Mouse (Mus musculus) naive thymus-derived CD4-positive, alpha-beta T cell, adult 2 months (primary cell): ENCODE measurements at regions not wholly inside any gene's neighbourhood (a gene's known extent, or its start where the extent isn't known, plus 50 kb on each side); places are given as distances from the start of the nearest gene placed in this dataset.

Experiments used
- DNase-seq: peaks from one replicate; pipeline ENCODE4 v3.0.0-alpha.2; 2011; ENCODE audit warnings: low read depth

DNA sequence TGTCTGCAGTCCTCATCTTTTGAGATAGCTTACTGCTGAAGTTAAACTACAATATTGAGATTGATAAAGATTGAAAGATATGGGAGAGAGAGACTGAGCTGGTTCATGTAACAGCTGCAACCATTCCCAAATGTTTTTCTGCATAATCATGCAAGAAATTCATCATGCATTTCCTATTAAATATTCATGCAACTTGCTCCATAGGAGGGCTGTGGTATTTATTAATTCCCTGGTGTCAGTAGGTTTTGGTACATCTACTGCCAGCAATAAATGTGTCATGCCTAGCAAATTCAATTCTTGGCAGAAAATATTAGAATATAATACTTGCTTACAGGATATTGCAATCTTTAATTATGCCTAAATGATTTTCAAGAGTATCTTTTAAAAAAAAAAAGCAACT lies 125.5 kb upstream of the Rbms1 start:
- DNase-seq: no peak

DNA sequence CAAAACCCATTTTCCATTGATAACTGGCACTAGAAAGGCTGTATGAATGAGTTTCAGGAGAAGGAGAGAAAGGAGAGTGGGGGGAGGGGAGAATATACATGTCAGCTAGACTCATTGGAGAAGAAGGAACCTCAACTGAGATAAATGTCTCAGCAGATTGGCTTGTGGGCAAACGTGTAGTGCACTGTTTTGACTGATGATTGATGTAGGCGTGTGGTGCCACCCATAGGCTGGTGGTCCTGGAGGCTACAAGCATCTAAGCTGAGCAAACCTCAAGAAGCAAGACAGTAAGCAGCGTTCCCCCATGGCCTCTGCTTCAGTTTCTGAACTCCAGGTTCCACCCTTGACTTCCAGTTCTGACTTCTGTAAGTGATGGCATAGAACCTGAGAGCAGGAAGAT lies 121.8 kb upstream of the Rbms1 start:
- peak; percentile 23 for DNase-seq

DNA sequence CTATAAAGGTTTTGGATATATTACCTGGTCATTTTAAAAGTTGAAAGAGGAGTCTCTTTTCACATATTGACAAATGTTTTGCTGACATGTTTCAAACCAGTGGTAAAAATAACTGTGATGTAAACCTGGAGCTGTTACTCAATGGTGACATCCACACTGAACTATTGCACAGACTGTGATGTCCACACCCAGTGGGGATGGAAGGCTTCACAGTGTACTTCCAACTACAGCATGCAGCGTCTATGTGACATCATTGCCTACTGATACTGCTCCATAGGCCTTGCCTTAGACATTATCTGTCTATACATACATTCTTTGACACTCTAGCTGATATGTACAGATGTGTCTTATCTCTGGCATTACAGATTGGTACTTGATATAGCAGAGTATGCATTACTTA lies 120.1 kb upstream of the Rbms1 start:
- DNase-seq: no peak

- no peak for DNase-seq
These were observed 119.6 kb upstream of the Rbms1 start for GRCm38 (mm10) chr2:61082640-61083039.

GRCm38 (mm10) chr2:61080006-61080405 lies 117.0 kb upstream of the Rbms1 start:
- DNase-seq: no peak

- DNase-seq: no peak
These were observed 108.0 kb upstream of the Rbms1 start for GRCm38 (mm10) chr2:61071025-61071424.

DNA sequence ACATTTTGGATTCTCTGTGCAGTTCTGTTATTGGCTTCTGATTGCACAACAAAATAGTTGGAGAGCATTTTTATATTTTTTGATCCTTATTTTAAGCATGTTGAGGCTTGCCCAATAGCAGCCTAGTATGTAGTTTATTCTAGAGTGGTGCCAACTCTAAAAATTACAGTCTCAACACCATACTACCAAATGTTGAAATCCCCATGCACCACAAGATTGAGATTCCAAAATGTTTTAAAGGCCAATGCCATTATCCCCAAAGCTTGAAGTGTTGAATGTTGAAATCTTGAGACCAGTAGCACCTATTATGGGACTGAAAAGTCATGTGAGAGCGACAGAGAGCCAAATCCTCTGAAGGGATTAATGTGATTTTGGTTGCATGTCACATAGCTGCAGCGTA lies 104.9 kb upstream of the Rbms1 start:
- no peak for DNase-seq

GRCm38 (mm10) chr2:61062125-61062524 lies 99.1 kb upstream of the Rbms1 start:
- no peak for DNase-seq

GRCm38 (mm10) chr2:61060906-61061305 lies 97.9 kb upstream of the Rbms1 start:
- no peak for DNase-seq

GRCm38 (mm10) chr2:61058545-61059235 lies 95.7 kb upstream of the Rbms1 start:
- no peak for DNase-seq

DNA sequence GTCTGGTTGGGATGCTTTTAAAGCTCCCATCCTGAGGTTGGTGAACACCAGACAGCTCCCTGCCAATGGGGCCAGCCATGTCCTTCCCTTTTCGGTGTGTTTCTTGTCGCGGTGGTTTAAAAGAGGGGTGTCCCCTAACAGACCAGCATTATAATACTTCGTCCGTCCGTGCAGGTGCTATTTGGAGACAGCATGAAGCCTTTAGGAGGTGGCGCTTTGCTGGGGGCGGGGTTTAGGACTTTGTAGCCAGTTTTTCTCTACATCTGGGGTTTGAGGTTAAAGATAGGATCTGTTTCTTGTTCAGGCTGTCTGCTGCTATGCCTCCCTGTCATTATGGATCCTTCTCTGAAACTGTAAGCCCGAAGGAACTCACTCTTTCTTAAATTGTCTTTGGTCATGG lies 89.3 kb upstream of the Rbms1 start:
- no peak for DNase-seq

GRCm38 (mm10) chr2:61051808-61052207 lies 88.8 kb upstream of the Rbms1 start:
- peak; percentile 61 for DNase-seq

DNA sequence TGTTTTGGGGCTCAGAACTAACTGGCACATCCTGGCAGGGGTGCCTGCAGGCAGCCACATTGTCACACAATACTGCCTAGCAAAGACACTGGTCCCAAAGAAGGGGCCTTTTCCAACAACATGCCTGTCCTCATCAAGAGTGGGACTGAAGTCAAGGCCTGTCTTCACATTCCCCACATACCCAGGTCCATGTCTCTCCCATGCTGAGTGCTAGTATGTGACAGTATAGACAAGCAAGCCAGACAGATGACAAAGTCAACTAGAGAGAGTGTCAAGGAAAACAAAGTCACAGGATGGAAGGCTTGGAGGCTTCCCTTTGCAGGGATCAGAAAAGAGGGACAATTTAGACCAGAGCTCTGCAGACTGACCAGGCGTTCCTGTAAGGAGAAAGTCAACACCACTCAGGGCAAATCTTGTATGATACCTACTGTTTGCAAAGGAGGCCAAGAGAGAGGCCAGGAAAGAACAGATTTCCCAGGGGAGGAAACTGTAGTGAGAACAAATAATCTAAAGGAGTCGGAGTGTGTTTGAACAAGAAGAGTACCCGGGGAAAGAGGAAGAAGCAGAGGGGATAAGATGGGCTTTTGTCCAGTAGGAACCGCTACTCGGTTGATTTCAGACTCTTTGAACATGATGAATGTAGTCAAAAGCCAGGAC lies 83.2 kb upstream of the Rbms1 start:
- DNase-seq: no peak

- no peak for DNase-seq
These were observed 82.5 kb upstream of the Rbms1 start for GRCm38 (mm10) chr2:61045467-61045866.

DNA sequence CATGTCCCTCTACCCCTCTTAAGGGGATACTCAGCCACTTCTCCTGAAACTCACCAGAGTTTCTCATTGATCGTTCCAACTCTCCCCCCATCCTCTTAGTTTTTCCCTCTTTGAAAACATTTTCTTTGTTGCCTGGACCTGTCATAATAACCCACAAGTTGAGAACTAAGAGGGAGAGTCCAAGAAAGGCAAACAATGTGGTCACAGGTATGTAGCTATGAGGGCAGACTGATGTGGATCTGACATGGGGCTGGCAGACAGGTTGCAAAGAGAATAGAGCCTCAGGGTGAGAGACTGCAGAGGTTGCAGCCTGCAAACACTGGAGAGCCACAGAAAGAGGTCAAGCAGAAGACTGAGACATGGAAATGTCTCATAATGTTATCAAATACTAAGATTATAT lies 69.9 kb upstream of the Rbms1 start:
- no peak for DNase-seq

GRCm38 (mm10) chr2:61029706-61030105 lies 66.7 kb upstream of the Rbms1 start:
- DNase-seq: no peak

DNA sequence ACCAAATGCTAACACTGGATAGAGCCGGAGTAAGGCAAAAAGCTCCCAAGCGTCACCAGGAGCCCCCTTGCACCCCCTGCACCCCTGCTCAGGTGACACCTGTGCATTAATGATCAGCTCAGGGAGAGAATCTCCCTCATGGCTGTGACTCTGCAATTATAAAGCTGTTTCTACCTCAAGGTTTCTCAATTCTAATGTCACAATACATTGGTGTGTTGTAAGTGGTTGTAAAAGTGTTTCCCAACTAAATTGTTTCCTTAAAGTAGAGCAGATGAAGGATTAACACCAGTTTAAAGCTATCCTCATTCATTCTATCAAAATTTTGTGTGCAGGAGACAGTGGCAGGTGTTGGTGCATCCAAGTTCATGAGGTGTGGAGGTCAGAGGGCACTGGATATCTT lies 65.6 kb upstream of the Rbms1 start:
- DNase-seq: no peak

- no peak for DNase-seq
These were observed 64.7 kb upstream of the Rbms1 start for GRCm38 (mm10) chr2:61027686-61028085.

DNA sequence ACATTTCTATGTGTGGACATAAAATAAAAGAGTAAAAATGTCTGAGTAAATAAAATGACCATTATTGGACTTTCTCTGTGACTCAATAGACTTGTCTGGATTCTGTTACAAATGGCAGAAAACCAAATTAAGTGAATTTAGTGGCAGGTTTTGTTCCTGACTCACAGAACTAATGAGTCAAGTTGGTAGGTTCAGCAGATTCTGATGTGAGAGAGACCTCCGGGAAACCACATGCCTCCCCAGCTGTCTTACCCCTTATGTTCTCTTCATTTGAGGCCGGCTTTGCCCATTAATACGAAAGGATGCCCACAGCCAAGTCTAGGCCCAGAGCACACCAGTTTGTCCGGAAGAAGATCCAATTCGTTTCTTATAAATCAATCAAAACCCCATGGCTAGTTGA lies 59.4 kb upstream of the Rbms1 start:
- DNase-seq: no peak

DNA sequence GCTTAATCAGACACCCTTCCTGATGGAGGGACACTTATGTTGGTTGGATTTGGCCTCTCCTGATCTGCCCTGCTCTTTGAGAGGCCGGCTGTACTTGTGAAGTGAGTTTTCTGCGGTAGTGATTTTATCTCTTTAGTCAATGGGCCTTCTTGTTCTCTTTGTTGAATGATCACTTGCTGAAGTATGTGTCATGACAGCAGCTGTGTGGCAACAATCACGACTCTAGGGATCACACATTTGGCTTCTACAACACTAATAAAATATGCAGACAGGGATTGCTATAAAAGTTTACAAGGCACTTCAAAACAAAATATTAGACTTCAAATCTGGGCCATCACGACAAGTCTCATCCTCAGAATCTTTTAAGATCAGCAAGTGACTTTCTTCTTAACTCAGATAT lies 57.8 kb upstream of the Rbms1 start:
- no peak for DNase-seq

- DNase-seq: no peak
These were observed 50.0 kb upstream of the Rbms1 start for GRCm38 (mm10) chr2:61013006-61013405.
